Mouse (Mus musculus): ENCODE data around the gene Ddx19b. TPM values are rescaled to one million over a fixed set of nuclear protein-coding genes. Genes with fewer than 3 reads are reported as not detected.

The Ddx19b gene
- polyA plus RNA-seq, 1 experiment from 2014 or later: 7.4 TPM

DNA sequence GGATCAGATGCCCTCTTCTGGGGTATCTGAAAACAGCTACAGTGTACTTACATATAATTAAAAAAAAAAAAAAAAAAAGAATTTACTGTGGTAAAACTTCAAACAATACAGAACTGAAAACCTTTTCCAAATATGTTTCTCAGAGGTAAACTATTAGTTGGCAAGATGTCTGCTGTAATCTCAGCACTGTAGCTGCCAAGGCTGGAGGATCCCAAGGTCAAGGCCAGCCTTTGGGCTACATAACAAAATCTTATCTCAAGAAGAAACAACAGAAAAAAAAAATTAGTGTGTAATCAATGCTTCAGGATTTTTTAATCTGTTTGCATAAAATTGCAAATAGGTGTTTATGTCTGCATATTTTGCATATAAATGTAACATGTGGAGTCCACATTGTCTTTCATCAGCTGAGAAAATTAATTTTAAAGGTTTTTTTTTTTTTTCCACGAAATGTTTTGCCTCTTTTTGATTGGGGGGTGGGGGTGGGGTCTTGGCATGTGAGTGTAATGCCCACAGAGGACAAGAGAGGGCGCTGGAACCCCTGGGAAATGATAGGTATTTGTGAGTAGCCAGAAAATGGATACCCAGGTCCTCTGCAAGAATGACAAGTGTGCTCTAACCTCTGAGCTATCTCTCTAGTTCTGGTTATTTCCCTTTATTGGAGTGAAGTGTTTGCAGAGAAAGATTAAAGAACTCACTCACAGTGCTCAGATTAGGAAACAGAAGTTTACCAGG lies 12.6 kb upstream of the Ddx19b start:
- H3K36me3 ChIP-seq (ENCODE audit: control insufficient read depth, insufficient read depth, low read length): peaks cover 26% of the 10 kb centered on the region
- no peaks in the 10 kb centered on the region for H3K4me1 ChIP-seq (ENCODE audit: control insufficient read depth, insufficient read depth, low read length)
- WGBS: 40% methylated on average over 2 of the region's 2 CpGs
- no peak overlapping the region for H3K4me3 ChIP-seq (ENCODE audit: low read length)
- H3K9me3 ChIP-seq (ENCODE audit: control insufficient read depth, low read length): no peaks in the 10 kb centered on the region
- no peaks in the 10 kb centered on the region for H3K27me3 ChIP-seq (replicated peaks; ENCODE audit: control insufficient read depth, insufficient read depth, low read length)
- H3K4me2 ChIP-seq (ENCODE audit: low read depth, low read length): no peak overlapping the region
- no peak for ATAC-seq
- H3K27ac ChIP-seq (ENCODE audit: low read length): no peak overlapping the region
- H3K9ac ChIP-seq (ENCODE audit: low read depth, low read length): no peak overlapping the region

DNA sequence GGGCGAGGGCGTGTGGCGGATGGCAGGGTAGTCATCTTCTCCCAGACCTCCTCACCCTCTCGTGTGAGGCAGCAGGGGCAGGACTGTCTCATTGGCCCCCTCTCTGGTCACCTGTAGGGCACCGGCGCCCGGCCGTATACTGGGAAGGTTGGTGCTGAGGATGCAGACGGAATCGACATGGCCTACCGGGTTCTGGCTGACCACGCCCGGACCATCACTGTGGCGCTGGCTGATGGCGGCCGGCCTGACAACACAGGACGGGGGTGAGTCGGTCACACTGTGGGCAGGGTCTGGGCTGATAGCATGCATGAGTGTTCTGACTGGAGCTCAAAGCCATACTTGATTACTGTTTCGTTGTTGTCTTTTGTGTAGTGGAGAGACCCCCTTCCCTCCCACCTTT lies 11.0 kb upstream of the Ddx19b start:
- 94% methylated on average over 19 of the region's 19 CpGs for WGBS
- Histone ChIP-seq H3K4me3 (ENCODE audit: low read length) (no peak overlapping the region), H3K9me3 (ENCODE audit: control insufficient read depth, low read length) (no peaks in the 10 kb centered on the region), H3K9ac (ENCODE audit: low read depth, low read length) (no peak overlapping the region), H3K4me2 (ENCODE audit: low read depth, low read length) (no peak overlapping the region), H3K27ac (ENCODE audit: low read length) (no peak overlapping the region), H3K27me3 (replicated peaks; ENCODE audit: control insufficient read depth, insufficient read depth, low read length) (no peaks in the 10 kb centered on the region), H3K4me1 (ENCODE audit: control insufficient read depth, insufficient read depth, low read length) (no peaks in the 10 kb centered on the region), H3K36me3 (ENCODE audit: control insufficient read depth, insufficient read depth, low read length) (peaks cover 27% of the 10 kb centered on the region)
- ATAC-seq: no peak; the same call in 1 of the 2 replicates

GRCm38 (mm10) chr8:111036591-111036990 lies 5.0 kb upstream of the Ddx19b start:
- H3K36me3 ChIP-seq (ENCODE audit: control insufficient read depth, insufficient read depth, low read length): peaks cover 11% of the 10 kb centered on the region; the same call in 1 of the 2 replicates
- no peak overlapping the region for H3K9ac ChIP-seq (ENCODE audit: low read depth, low read length)
- no peak overlapping the region for H3K4me3 ChIP-seq (ENCODE audit: low read length)
- ATAC-seq: no peak
- peaks cover 9% of the 10 kb centered on the region for H3K4me1 ChIP-seq (ENCODE audit: control insufficient read depth, insufficient read depth, low read length)
- H3K27ac ChIP-seq (ENCODE audit: low read length): no peak overlapping the region
- WGBS: 95% methylated on average over 15 of the region's 15 CpGs
- no peak overlapping the region for H3K4me2 ChIP-seq (ENCODE audit: low read depth, low read length)
- H3K27me3 ChIP-seq (replicated peaks; ENCODE audit: control insufficient read depth, insufficient read depth, low read length): no peaks in the 10 kb centered on the region
- no peaks in the 10 kb centered on the region for H3K9me3 ChIP-seq (ENCODE audit: control insufficient read depth, low read length)

- ATAC-seq: no peak; the same call in none of the 2 replicates
- Histone ChIP-seq H3K9me3 (ENCODE audit: control insufficient read depth, low read length) (no peaks in the 10 kb centered on the region), H3K4me1 (ENCODE audit: control insufficient read depth, insufficient read depth, low read length) (peaks cover 9% of the 10 kb centered on the region), H3K4me3 (ENCODE audit: low read length) (peak overlapping the region; percentile 77), H3K9ac (ENCODE audit: low read depth, low read length) (peak overlapping the region; percentile 74), H3K4me2 (ENCODE audit: low read depth, low read length) (peak overlapping the region; percentile 74), H3K27me3 (replicated peaks; ENCODE audit: control insufficient read depth, insufficient read depth, low read length) (no peaks in the 10 kb centered on the region), H3K36me3 (ENCODE audit: control insufficient read depth, insufficient read depth, low read length) (0 out of 2 replicates have a peak, but pooled peaks cover 4% of the 10 kb centered on the region), H3K27ac (ENCODE audit: low read length) (peak overlapping the region; percentile 53)
- 23% methylated on average over 12 of the region's 12 CpGs for WGBS
These were observed 2.7 kb upstream of the Ddx19b start for GRCm38 (mm10) chr8:111034276-111034675.

DNA sequence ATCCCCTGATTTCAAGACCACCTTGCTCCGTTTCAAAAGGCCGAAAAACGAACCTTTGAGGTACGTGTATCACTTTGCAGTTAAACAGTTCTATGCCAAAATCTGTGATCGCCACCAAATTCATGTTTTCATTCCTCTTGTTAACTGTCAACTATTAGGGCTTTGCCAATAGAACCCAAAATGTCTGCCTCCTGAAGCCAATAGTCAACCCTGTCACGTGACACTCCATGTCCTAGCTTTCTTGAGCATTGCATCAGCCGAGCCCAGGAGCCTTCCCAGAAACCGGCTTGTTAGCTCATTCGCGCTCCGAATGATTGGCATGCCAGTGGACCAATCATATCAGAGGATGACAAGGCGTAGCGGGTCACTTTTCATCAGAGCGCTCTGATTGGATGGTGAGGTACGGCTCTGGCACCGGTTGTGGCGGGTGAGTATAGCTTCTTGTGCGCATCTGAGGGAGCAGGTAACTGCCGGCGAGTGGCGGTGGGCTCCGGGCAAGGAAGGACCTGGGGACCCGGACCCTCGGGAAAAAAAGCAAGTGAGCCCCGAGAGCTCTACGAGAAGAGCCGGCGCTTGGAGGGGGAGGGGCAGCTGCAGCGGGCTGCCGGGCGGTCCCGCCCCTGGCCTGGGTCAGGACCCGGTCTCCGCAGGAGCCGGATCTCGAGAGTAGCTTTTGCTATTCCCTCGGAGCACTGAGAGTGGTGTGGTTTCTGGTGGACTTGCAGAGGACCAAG lies 2.1 kb upstream of the Ddx19b start:
- Histone ChIP-seq H3K27ac (ENCODE audit: low read length) (peak overlapping the region; percentile 53), H3K4me2 (ENCODE audit: low read depth, low read length) (peak overlapping the region; percentile 74), H3K36me3 (ENCODE audit: control insufficient read depth, insufficient read depth, low read length) (no peaks in the 10 kb centered on the region), H3K4me1 (ENCODE audit: control insufficient read depth, insufficient read depth, low read length) (peaks cover 9% of the 10 kb centered on the region), H3K4me3 (ENCODE audit: low read length) (peak overlapping the region; percentile 77), H3K9me3 (ENCODE audit: control insufficient read depth, low read length) (no peaks in the 10 kb centered on the region), H3K27me3 (replicated peaks; ENCODE audit: control insufficient read depth, insufficient read depth, low read length) (no peaks in the 10 kb centered on the region), H3K9ac (ENCODE audit: low read depth, low read length) (peak overlapping the region; percentile 74)
- 6% methylated on average over 36 of the region's 37 CpGs for WGBS
- ATAC-seq: peak; percentile 99

GRCm38 (mm10) chr8:111032916-111033315 lies 1.4 kb upstream of the Ddx19b start, which contains the start of gene Aars:
Gene Aars, plus strand, starts transcription at chr8:111033144.
- Histone ChIP-seq H3K4me3 (ENCODE audit: low read length) (peak within 1 kb of the TSS; percentile 77), H3K36me3 (ENCODE audit: control insufficient read depth, insufficient read depth, low read length) (no peaks in the 10 kb centered on the region), H3K27me3 (replicated peaks; ENCODE audit: control insufficient read depth, insufficient read depth, low read length) (no peaks in the 10 kb centered on the region), H3K27ac (ENCODE audit: low read length) (peak within 1 kb of the TSS; percentile 53), H3K9ac (ENCODE audit: low read depth, low read length) (peak within 1 kb of the TSS; percentile 74), H3K4me1 (ENCODE audit: control insufficient read depth, insufficient read depth, low read length) (peaks cover 9% of the 10 kb centered on the region), H3K9me3 (ENCODE audit: control insufficient read depth, low read length) (no peaks in the 10 kb centered on the region), H3K4me2 (ENCODE audit: low read depth, low read length) (peak within 1 kb of the TSS; percentile 74)
- 92% methylated on average over 7 of the region's 7 CpGs for WGBS
- no peak for ATAC-seq

- Histone ChIP-seq H3K36me3 (ENCODE audit: control insufficient read depth, insufficient read depth, low read length) (no peaks in the 10 kb centered on the region), H3K4me3 (ENCODE audit: low read length) (no peak overlapping the region), H3K9me3 (ENCODE audit: control insufficient read depth, low read length) (no peaks in the 10 kb centered on the region), H3K27ac (ENCODE audit: low read length) (no peak overlapping the region), H3K27me3 (replicated peaks; ENCODE audit: control insufficient read depth, insufficient read depth, low read length) (no peaks in the 10 kb centered on the region), H3K9ac (ENCODE audit: low read depth, low read length) (no peak overlapping the region), H3K4me1 (ENCODE audit: control insufficient read depth, insufficient read depth, low read length) (peaks cover 6% of the 10 kb centered on the region), H3K4me2 (ENCODE audit: low read depth, low read length) (no peak overlapping the region)
- ATAC-seq: no peak
- 75% methylated on average over 6 of the region's 6 CpGs for WGBS
These were observed 1.5 kb downstream of the Ddx19b start for GRCm38 (mm10) chr8:111030045-111030444.

- no peak overlapping the region for H3K4me3 ChIP-seq (ENCODE audit: low read length)
- no peaks in the 10 kb centered on the region for H3K27me3 ChIP-seq (replicated peaks; ENCODE audit: control insufficient read depth, insufficient read depth, low read length)
- H3K9me3 ChIP-seq (ENCODE audit: control insufficient read depth, low read length): no peaks in the 10 kb centered on the region
- H3K9ac ChIP-seq (ENCODE audit: low read depth, low read length): no peak overlapping the region
- WGBS: 41% methylated on average over 4 of the region's 4 CpGs
- H3K4me2 ChIP-seq (ENCODE audit: low read depth, low read length): no peak overlapping the region
- ATAC-seq: no peak
- H3K4me1 ChIP-seq (ENCODE audit: control insufficient read depth, insufficient read depth, low read length): peaks cover under 1% of the 10 kb centered on the region
- no peaks in the 10 kb centered on the region for H3K36me3 ChIP-seq (ENCODE audit: control insufficient read depth, insufficient read depth, low read length)
- H3K27ac ChIP-seq (ENCODE audit: low read length): no peak overlapping the region
These were observed 2.0 kb downstream of the Ddx19b start for GRCm38 (mm10) chr8:111029589-111029988.

GRCm38 (mm10) chr8:111027391-111027937 lies 4.1 kb downstream of the Ddx19b start:
- peak overlapping the region; percentile 76 for H3K4me3 ChIP-seq (ENCODE audit: low read length)
- H3K4me1 ChIP-seq (ENCODE audit: control insufficient read depth, insufficient read depth, low read length): no peaks in the 10 kb centered on the region
- under 1% methylated on average over 31 of the region's 31 CpGs for WGBS
- H3K4me2 ChIP-seq (ENCODE audit: low read depth, low read length): peak overlapping the region; percentile 73
- H3K9me3 ChIP-seq (ENCODE audit: control insufficient read depth, low read length): no peaks in the 10 kb centered on the region
- peak overlapping the region; percentile 75 for H3K9ac ChIP-seq (ENCODE audit: low read depth, low read length)
- no peaks in the 10 kb centered on the region for H3K27me3 ChIP-seq (replicated peaks; ENCODE audit: control insufficient read depth, insufficient read depth, low read length)
- peak overlapping the region; percentile 73 for H3K27ac ChIP-seq (ENCODE audit: low read length)
- H3K36me3 ChIP-seq (ENCODE audit: control insufficient read depth, insufficient read depth, low read length): no peaks in the 10 kb centered on the region
- peak; percentile 98 for ATAC-seq
